Mouse (Mus musculus) CH12.LX (cell line): Measurements from ENCODE around the gene Siglecg. TPM values are rescaled to one million over a fixed set of nuclear protein-coding genes. Genes with fewer than 3 reads are reported as not detected.
A peak's percentile ranks its signal among the peaks of the same experiment; 100 is the strongest.

Experiments
- DNase-seq: peaks from one replicate; pipeline ENCODE4 v3.0.0-alpha.2; 2013; ENCODE audit errors: extremely low read depth
- H3K27ac ChIP-seq: 2 replicates; pipeline ENCODE4 v1.5.1; 2012; ENCODE audit warnings: low read depth, mild to moderate bottlenecking, control low read depth, moderate library complexity; ENCODE audit not compliant: insufficient read depth
- H3K27me3 ChIP-seq: replicated peaks from 2 replicates; pipeline ENCODE3; 2012; ENCODE audit warnings: inconsistent platforms
- H3K36me3 ChIP-seq, 2 experiments: replicated peaks in 1 of 2; 2 replicates each; pipeline versions ENCODE3 to v1.6.1; 2012; ENCODE audit warnings: inconsistent platforms in 1 of 2, low read length in 1 of 2, mild to moderate bottlenecking in 1 of 2, mixed read lengths in 1 of 2, moderate library complexity in 1 of 2; ENCODE audit not compliant: control insufficient read depth in 1 of 2, insufficient read depth in 1 of 2
- H3K4me1 ChIP-seq, 2 experiments: 2 replicates each; pipeline ENCODE4 v1.6.1; 2012; ENCODE audit warnings: inconsistent platforms in 1 of 2, moderate library complexity in 1 of 2; ENCODE audit not compliant: insufficient read depth in 2 of 2, control insufficient read depth in 1 of 2
- H3K4me2 ChIP-seq: 2 replicates; pipeline ENCODE4 v1.6.1; 2012; ENCODE audit warnings: low read depth, mild to moderate bottlenecking, control low read depth; ENCODE audit not compliant: poor library complexity, insufficient read depth, severe bottlenecking
- H3K4me3 ChIP-seq, 3 experiments: fragments of 150-350 bp in 1 of 3; sonication (generic) in 1 of 3; replicated peaks in 1 of 3; 2 replicates each; pipeline versions ENCODE3 to v1.5.1; 2011 to 2012; ENCODE audit warnings: low read depth in 2 of 3, low read length in 2 of 3, mild to moderate bottlenecking in 2 of 3, moderate library complexity in 2 of 3, control low read depth in 1 of 3, improper control_type of control experiment in 1 of 3, inconsistent platforms in 1 of 3, mixed read lengths in 1 of 3; ENCODE audit not compliant: poor library complexity in 1 of 3
- H3K79me2 ChIP-seq: replicated peaks from 2 replicates; pipeline ENCODE4 v1.6.1; 2012; ENCODE audit warnings: mild to moderate bottlenecking, moderate library complexity; ENCODE audit not compliant: control insufficient read depth, poor library complexity, insufficient read depth, severe bottlenecking; ENCODE audit errors: extremely low read depth
- H3K9ac ChIP-seq: 2 replicates; pipeline ENCODE4 v1.6.1; 2012; ENCODE audit warnings: low read depth, mild to moderate bottlenecking, control low read depth, moderate library complexity; ENCODE audit not compliant: insufficient read depth
- H3K9me3 ChIP-seq: replicated peaks from 2 replicates; pipeline ENCODE3; 2012; ENCODE audit warnings: low read length, inconsistent platforms, mixed read lengths
- BHLHE40 ChIP-seq: IDR thresholded peaks from 2 replicates; pipeline ENCODE4 v1.6.1; 2011; ENCODE audit warnings: mild to moderate bottlenecking, low read depth, low read length, improper control_type of control experiment
- CHD1 ChIP-seq: IDR thresholded peaks from 2 replicates; pipeline ENCODE4 v1.6.1; 2012; ENCODE audit warnings: low read depth, low read length, improper control_type of control experiment, inconsistent platforms
- CHD2 ChIP-seq: IDR thresholded peaks from 2 replicates; pipeline ENCODE4 v1.6.1; 2011; ENCODE audit warnings: low read length, improper control_type of control experiment
- CTCF ChIP-seq, 2 experiments: IDR thresholded peaks in 1 of 2; conservative IDR thresholded peaks in 1 of 2; 2 replicates each; pipeline ENCODE4 v1.5.1; 2011 to 2012; ENCODE audit warnings: low read depth in 2 of 2, low read length in 2 of 2, improper control_type of control experiment in 1 of 2, inconsistent platforms in 1 of 2, mild to moderate bottlenecking in 1 of 2, moderate library complexity in 1 of 2
- E2F4 ChIP-seq: IDR thresholded peaks from 2 replicates; pipeline ENCODE4 v1.6.1; 2011; ENCODE audit warnings: low read depth, low read length, improper control_type of control experiment; ENCODE audit not compliant: insufficient replicate concordance
- ELF1 ChIP-seq: IDR thresholded peaks from 2 replicates; pipeline ENCODE4 v1.6.1; 2014; ENCODE audit warnings: low read depth, mild to moderate bottlenecking, inconsistent platforms, low read length, improper control_type of control experiment
- EP300 ChIP-seq: IDR thresholded peaks from 2 replicates; pipeline ENCODE4 v1.6.1; 2011; ENCODE audit warnings: low read length, improper control_type of control experiment
- ETS1 ChIP-seq: conservative IDR thresholded peaks from 2 replicates; pipeline ENCODE4 v1.6.1; 2012; ENCODE audit warnings: low read depth, mild to moderate bottlenecking, inconsistent platforms, low read length, improper control_type of control experiment, moderate library complexity
- GABPA ChIP-seq: IDR thresholded peaks from 2 replicates; pipeline ENCODE4 v1.6.1; 2012; ENCODE audit warnings: low read depth, low read length, improper control_type of control experiment, inconsistent platforms; ENCODE audit not compliant: insufficient replicate concordance
- HCFC1 ChIP-seq: IDR thresholded peaks from 2 replicates; pipeline ENCODE4 v1.6.1; 2012; ENCODE audit warnings: low read depth, mild to moderate bottlenecking, inconsistent platforms, low read length, improper control_type of control experiment
- IRF4 ChIP-seq: IDR thresholded peaks from 2 replicates; pipeline ENCODE4 v1.6.1; 2014; ENCODE audit warnings: low read depth, mild to moderate bottlenecking, inconsistent platforms, low read length, improper control_type of control experiment
- JUN ChIP-seq: IDR thresholded peaks from 2 replicates; pipeline ENCODE4 v1.6.1; 2011; ENCODE audit warnings: low read depth, mild to moderate bottlenecking, low read length, improper control_type of control experiment, moderate library complexity; ENCODE audit not compliant: insufficient read depth
- JUND ChIP-seq: conservative IDR thresholded peaks from 2 replicates; pipeline ENCODE4 v1.6.1; 2011; ENCODE audit warnings: low read depth, low read length, improper control_type of control experiment
- KAT2A ChIP-seq: IDR thresholded peaks from 2 replicates; pipeline ENCODE4 v1.6.1; 2012; ENCODE audit warnings: low read length, improper control_type of control experiment, inconsistent platforms; ENCODE audit not compliant: insufficient replicate concordance
- MAFK ChIP-seq: IDR thresholded peaks from 2 replicates; pipeline ENCODE4 v1.6.1; 2011; ENCODE audit warnings: low read length, improper control_type of control experiment; ENCODE audit not compliant: insufficient replicate concordance
- MAX ChIP-seq: IDR thresholded peaks from 2 replicates; pipeline ENCODE4 v1.6.1; 2011; ENCODE audit warnings: low read length, improper control_type of control experiment
- MAZ ChIP-seq: IDR thresholded peaks from 2 replicates; pipeline ENCODE4 v1.6.1; 2012; ENCODE audit warnings: low read depth, mild to moderate bottlenecking, inconsistent platforms, low read length, improper control_type of control experiment, moderate library complexity
- MEF2A ChIP-seq: IDR thresholded peaks from 2 replicates; pipeline ENCODE4 v1.6.1; 2014; ENCODE audit warnings: low read depth, mild to moderate bottlenecking, inconsistent platforms, low read length, improper control_type of control experiment, borderline replicate concordance
- MXI1 ChIP-seq: IDR thresholded peaks from 2 replicates; pipeline ENCODE4 v1.6.1; 2011; ENCODE audit warnings: mild to moderate bottlenecking, low read depth, low read length, improper control_type of control experiment
- MYC ChIP-seq: IDR thresholded peaks from 2 replicates; pipeline ENCODE4 v1.6.1; 2011; ENCODE audit warnings: low read depth, mild to moderate bottlenecking, improper control_type of control experiment, low read length
- NELFE ChIP-seq: IDR thresholded peaks from 2 replicates; pipeline ENCODE4 v1.6.1; 2011; ENCODE audit warnings: low read depth, low read length, improper control_type of control experiment
- NRF1 ChIP-seq: IDR thresholded peaks from 2 replicates; pipeline ENCODE4 v1.6.1; 2014; ENCODE audit warnings: low read depth, mild to moderate bottlenecking, inconsistent platforms, low read length, improper control_type of control experiment, moderate library complexity
- PAX5 ChIP-seq: IDR thresholded peaks from 2 replicates; pipeline ENCODE4 v1.6.1; 2012; ENCODE audit warnings: low read length, inconsistent platforms, mixed read lengths
- POLR2A ChIP-seq: IDR thresholded peaks from 2 replicates; pipeline ENCODE4 v1.6.1; 2011; ENCODE audit warnings: low read depth, mild to moderate bottlenecking, improper control_type of control experiment, low read length
- POLR2AphosphoS2 ChIP-seq: IDR thresholded peaks from 2 replicates; pipeline ENCODE4 v1.6.1; 2011; ENCODE audit warnings: low read depth, low read length, improper control_type of control experiment
- RAD21 ChIP-seq: IDR thresholded peaks from 2 replicates; pipeline ENCODE4 v1.6.1; 2011; ENCODE audit warnings: low read depth, mild to moderate bottlenecking, low read length, improper control_type of control experiment, moderate library complexity
- RCOR1 ChIP-seq: conservative IDR thresholded peaks from 2 replicates; pipeline ENCODE4 v1.6.1; 2012; ENCODE audit warnings: low read depth, mild to moderate bottlenecking, inconsistent platforms, low read length, improper control_type of control experiment
- SIN3A ChIP-seq: IDR thresholded peaks from 2 replicates; pipeline ENCODE4 v1.6.1; 2012; ENCODE audit warnings: low read length, improper control_type of control experiment, inconsistent platforms
- SMC3 ChIP-seq: IDR thresholded peaks from 2 replicates; pipeline ENCODE4 v1.6.1; 2011; ENCODE audit warnings: low read depth, low read length, improper control_type of control experiment
- TBP ChIP-seq: conservative IDR thresholded peaks from 2 replicates; pipeline ENCODE4 v1.6.1; 2011; ENCODE audit warnings: low read depth, low read length, improper control_type of control experiment
- TCF12 ChIP-seq: IDR thresholded peaks from 2 replicates; pipeline ENCODE4 v1.6.1; 2014; ENCODE audit warnings: low read depth, mild to moderate bottlenecking, inconsistent platforms, low read length, improper control_type of control experiment
- UBTF ChIP-seq: IDR thresholded peaks from 2 replicates; pipeline ENCODE4 v1.6.1; 2012; ENCODE audit warnings: low read depth, mild to moderate bottlenecking, inconsistent platforms, low read length, improper control_type of control experiment, moderate library complexity
- USF1 ChIP-seq: IDR thresholded peaks from 2 replicates; pipeline ENCODE4 v1.6.1; 2014; ENCODE audit warnings: low read depth, mild to moderate bottlenecking, inconsistent platforms, low read length, improper control_type of control experiment
- USF2 ChIP-seq: conservative IDR thresholded peaks from 2 replicates; pipeline ENCODE4 v1.6.1; 2011; ENCODE audit warnings: low read depth, low read length, improper control_type of control experiment
- ZC3H11A ChIP-seq: IDR thresholded peaks from 2 replicates; pipeline ENCODE4 v1.6.1; 2012; ENCODE audit warnings: low read depth, mild to moderate bottlenecking, inconsistent platforms, low read length, improper control_type of control experiment
- ZKSCAN1 ChIP-seq: IDR thresholded peaks from 2 replicates; pipeline ENCODE4 v1.6.1; 2012; ENCODE audit warnings: low read depth, inconsistent platforms, low read length, improper control_type of control experiment, borderline replicate concordance
- ZMIZ1 ChIP-seq: IDR thresholded peaks from 2 replicates; pipeline ENCODE4 v1.6.1; 2012; ENCODE audit warnings: low read depth, mild to moderate bottlenecking, inconsistent platforms, low read length, improper control_type of control experiment
- ZNF384 ChIP-seq: IDR thresholded peaks from 2 replicates; pipeline ENCODE4 v1.6.1; 2012; ENCODE audit warnings: low read depth, low read length, improper control_type of control experiment, inconsistent platforms
- dilution Hi-C: fragments of 300-500 bp; cut with MboI; formaldehyde crosslinking; loops from 2 replicates; pipeline ENCODE4 v1.14.3; 2020; ENCODE audit warnings: low sequenced_read_pairs; ENCODE audit not compliant: extremely low pct_unique_long_range_greater_than_20kb, extremely low pct_ligation_motif_present
- in situ Hi-C: fragments of 300-500 bp; cut with MboI; formaldehyde crosslinking; loops from 3 replicates; pipeline ENCODE4 v1.14.3; 2019; ENCODE audit warnings: low sequenced_read_pairs, low pct_ligation_motif_present, low pct_unique_long_range_greater_than_20kb, mixed read lengths
- polyA plus RNA-seq: library from polyadenylated mRNA; unstranded; fragments of >175 nt; gene quantifications from 2 replicates; pipeline ENCODE4 v1.2.1, GENCODE M21; 2012; ENCODE audit warnings: low read depth; ENCODE audit not compliant: insufficient read length
- total RNA-seq, 2 experiments: library from RNA; depleted of rRNA; stranded (reverse); fragments of 300-350 nt in 1 of 2; fragments of >200 nt in 1 of 2; gene quantifications; 2 replicates each; pipeline ENCODE4 v1.2.3; 2012 to 2014

The Siglecg gene
- total and polyA plus RNA-seq, 3 experiments: 29.7 to 58.2 (median 31.2) TPM

DNA sequence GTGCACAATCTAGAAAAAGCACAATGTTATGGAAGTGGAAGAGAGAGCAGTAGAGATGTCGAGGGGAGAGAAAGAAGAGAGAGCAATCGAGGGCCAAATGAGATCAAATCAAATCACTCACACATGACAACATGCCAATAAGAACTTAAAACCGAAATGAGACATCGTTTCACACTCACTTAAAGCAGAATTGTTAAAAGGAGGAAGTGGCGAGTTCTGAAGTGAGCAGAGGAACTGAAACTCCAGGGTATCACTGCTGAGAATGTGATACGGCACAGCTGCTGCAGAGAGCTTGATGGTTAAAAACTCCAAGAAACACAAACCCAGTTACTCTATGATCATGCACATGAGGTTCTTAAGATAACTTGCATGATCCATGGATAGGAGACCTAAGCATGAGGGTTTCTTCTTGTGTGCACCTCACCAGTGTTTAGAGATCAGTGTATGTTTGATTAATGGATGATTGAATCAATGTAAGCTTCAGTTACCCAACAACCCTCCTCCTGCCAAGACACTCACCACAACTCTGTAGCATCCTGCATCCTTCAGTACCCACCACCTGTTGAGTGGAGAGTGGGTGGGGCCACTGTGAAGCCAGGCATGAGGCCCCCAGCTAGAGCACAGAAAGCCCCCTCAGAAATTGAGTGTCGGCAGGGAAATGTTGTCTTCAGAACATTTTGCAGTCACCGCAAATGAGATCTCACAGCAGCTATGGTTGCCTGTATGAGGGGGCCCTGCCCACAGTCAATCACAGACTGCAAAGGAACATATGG is 15.5 kb upstream of the Siglecg start:
- H3K27ac ChIP-seq: peak overlapping the region; percentile 68
- H3K4me3 ChIP-seq: no peak overlapping the region
- in situ Hi-C loops: no loop called here
- peaks cover 10 to 55% of the 10 kb centered on the region in 2 experiments for H3K4me1 ChIP-seq
- TF ChIP-seq CHD2 (peak; percentile 64; the same call in 1 of the 2 replicates), MAX (peak; percentile 54; the same call in 1 of the 2 replicates), CTCF (conservative IDR thresholded peaks at IDR 0.05 in 1 of 2, IDR thresholded peaks at IDR 0.05 in 1 of 2; ENCODE audit: low read depth in 2 of 2, low read length in 2 of 2) (no peak), CHD1 (no peak), KAT2A (no peak), POLR2A (no peak), TCF12 (peak; percentile 94), ZKSCAN1 (no peak), E2F4 (no peak), ZMIZ1 (no peak), POLR2AphosphoS2 (no peak), PAX5 (no peak), TBP (no peak), JUN (peak; percentile 69; the same call in 1 of the 2 replicates), ZC3H11A (no peak), NELFE (no peak), GABPA (no peak), MEF2A (peak; percentile 73), USF2 (no peak), ETS1 (peak; percentile 86), MAFK (peak; percentile 63; the same call in 1 of the 2 replicates), SMC3 (no peak), JUND (peak; percentile 75), EP300 (peak; percentile 100), IRF4 (peak; percentile 99), HCFC1 (no peak), RAD21 (no peak; the same call in 1 of the 2 replicates), NRF1 (0 out of 2 replicates have a peak, but pooled peaks have one; percentile 13), MXI1 (peak; percentile 12; the same call in 1 of the 2 replicates), ZNF384 (no peak), SIN3A (peak; percentile 78; the same call in 1 of the 2 replicates), USF1 (no peak), RCOR1 (peak; percentile 84), MYC (peak; percentile 72), UBTF (no peak), MAZ (0 out of 2 replicates have a peak, but pooled peaks have one; percentile 53), ELF1 (peak; percentile 76), BHLHE40 (peak; percentile 82)
- no peaks in the 10 kb centered on the region for H3K9me3 ChIP-seq
- peak; percentile 91 for DNase-seq
- H3K79me2 ChIP-seq: no peaks in the 10 kb centered on the region
- H3K9ac ChIP-seq: no peak overlapping the region
- no peaks in the 10 kb centered on the region for H3K36me3 ChIP-seq
- peak overlapping the region; percentile 88 for H3K4me2 ChIP-seq
- no peaks in the 10 kb centered on the region for H3K27me3 ChIP-seq
- dilution Hi-C loops: no loop called here
